Mouse (Mus musculus): ENCODE measurements around the gene Pir.

Pir gene

GRCm38 (mm10) chrX:164338591-164338990 lies 69.4 kb downstream of the Pir start:
- no peak for DNase-seq (ENCODE audit: low spot score)

- DNase-seq (ENCODE audit: low spot score) = no peak
Measured at GRCm38 (mm10) chrX:164345359-164345938, 76.3 kb downstream of the Pir start.

GRCm38 (mm10) chrX:164348937-164349336 lies 79.8 kb downstream of the Pir start:
- DNase-seq (ENCODE audit: low spot score) = no peak

- DNase-seq (ENCODE audit: low spot score) = no peak
Measured at GRCm38 (mm10) chrX:164365153-164365865, 96.1 kb downstream of the Pir start.

- no peak for DNase-seq (ENCODE audit: low spot score)
Measured at GRCm38 (mm10) chrX:164370576-164370975, 101.4 kb downstream of the Pir start.

- peak; percentile 44 for DNase-seq (ENCODE audit: low spot score)
Measured at GRCm38 (mm10) chrX:164373081-164373480, 103.9 kb downstream of the Pir start, which contains the start of gene Vegfd. Gene Vegfd (plus strand): TSS chrX:164373378.

GRCm38 (mm10) chrX:164374586-164374985 lies 105.4 kb downstream of the Pir start:
- no peak for DNase-seq (ENCODE audit: low spot score)

GRCm38 (mm10) chrX:164379721-164380120 lies 110.5 kb downstream of the Pir start:
- DNase-seq (ENCODE audit: low spot score) = no peak

GRCm38 (mm10) chrX:164381618-164382408 lies 112.6 kb downstream of the Pir start:
- DNase-seq (ENCODE audit: low spot score) = peak; percentile 84

GRCm38 (mm10) chrX:164394091-164394490 lies 124.9 kb downstream of the Pir start:
- DNase-seq (ENCODE audit: low spot score) = no peak

GRCm38 (mm10) chrX:164398456-164398855 lies 129.3 kb downstream of the Pir start:
- peak; percentile 11 for DNase-seq (ENCODE audit: low spot score)

GRCm38 (mm10) chrX:164405080-164405649 lies 136.0 kb downstream of the Pir start:
- no peak for DNase-seq (ENCODE audit: low spot score)

GRCm38 (mm10) chrX:164406133-164407022 lies 137.2 kb downstream of the Pir start:
- DNase-seq (ENCODE audit: low spot score) = no peak

GRCm38 (mm10) chrX:164408301-164408927 lies 139.2 kb downstream of the Pir start:
- no peak for DNase-seq (ENCODE audit: low spot score)

- no peak for DNase-seq (ENCODE audit: low spot score)
Measured at GRCm38 (mm10) chrX:164410562-164410961, 141.4 kb downstream of the Pir start.

GRCm38 (mm10) chrX:164416803-164417202 lies 147.6 kb downstream of the Pir start:
- no peak for DNase-seq (ENCODE audit: low spot score)

GRCm38 (mm10) chrX:164418008-164418407 lies 148.8 kb downstream of the Pir start:
- no peak for DNase-seq (ENCODE audit: low spot score)

- DNase-seq (ENCODE audit: low spot score) = peak; percentile 91
Measured at GRCm38 (mm10) chrX:164419471-164419939, 150.3 kb downstream of the Pir start, which contains the start of gene Piga. Gene Piga (plus strand): TSS chrX:164419787.

- DNase-seq (ENCODE audit: low spot score) = no peak
Measured at GRCm38 (mm10) chrX:164419955-164420354, 150.8 kb downstream of the Pir start.

- no peak for DNase-seq (ENCODE audit: low spot score)
Measured at GRCm38 (mm10) chrX:164420518-164420917, 151.3 kb downstream of the Pir start.
